Mouse (Mus musculus) CH12.LX (cell line): ENCODE measurements around the gene Asxl1.

ENCODE experiments used
- CHD1 ChIP-seq: IDR thresholded peaks from 2 replicates; pipeline ENCODE4 v1.6.1; 2012; ENCODE audit warnings: low read depth, low read length, improper control_type of control experiment, inconsistent platforms
- CHD2 ChIP-seq: IDR thresholded peaks from 2 replicates; pipeline ENCODE4 v1.6.1; 2011; ENCODE audit warnings: low read length, improper control_type of control experiment
- CTCF ChIP-seq, 2 experiments: IDR thresholded peaks in 1 of 2; conservative IDR thresholded peaks in 1 of 2; 2 replicates each; pipeline ENCODE4 v1.5.1; 2011 to 2012; ENCODE audit warnings: low read depth in 2 of 2, low read length in 2 of 2, improper control_type of control experiment in 1 of 2, inconsistent platforms in 1 of 2, mild to moderate bottlenecking in 1 of 2, moderate library complexity in 1 of 2
- ELF1 ChIP-seq: IDR thresholded peaks from 2 replicates; pipeline ENCODE4 v1.6.1; 2014; ENCODE audit warnings: low read depth, mild to moderate bottlenecking, inconsistent platforms, low read length, improper control_type of control experiment
- POLR2A ChIP-seq: IDR thresholded peaks from 2 replicates; pipeline ENCODE4 v1.6.1; 2011; ENCODE audit warnings: low read depth, mild to moderate bottlenecking, improper control_type of control experiment, low read length
- RCOR1 ChIP-seq: conservative IDR thresholded peaks from 2 replicates; pipeline ENCODE4 v1.6.1; 2012; ENCODE audit warnings: low read depth, mild to moderate bottlenecking, inconsistent platforms, low read length, improper control_type of control experiment
- SIN3A ChIP-seq: IDR thresholded peaks from 2 replicates; pipeline ENCODE4 v1.6.1; 2012; ENCODE audit warnings: low read length, improper control_type of control experiment, inconsistent platforms
- USF1 ChIP-seq: IDR thresholded peaks from 2 replicates; pipeline ENCODE4 v1.6.1; 2014; ENCODE audit warnings: low read depth, mild to moderate bottlenecking, inconsistent platforms, low read length, improper control_type of control experiment
- ZMIZ1 ChIP-seq: IDR thresholded peaks from 2 replicates; pipeline ENCODE4 v1.6.1; 2012; ENCODE audit warnings: low read depth, mild to moderate bottlenecking, inconsistent platforms, low read length, improper control_type of control experiment

GRCm38 (mm10) chr2:153433859-153434258 lies 88.2 kb downstream of the Asxl1 start:
- TF ChIP-seq CHD2 (no peak), POLR2A (no peak), USF1 (no peak), CTCF (conservative IDR thresholded peaks at IDR 0.05 in 1 of 2, IDR thresholded peaks at IDR 0.05 in 1 of 2; ENCODE audit: low read depth in 2 of 2, low read length in 2 of 2) (no peak), ZMIZ1 (no peak), SIN3A (no peak), ELF1 (no peak), CHD1 (no peak), RCOR1 (no peak)
